Mouse (Mus musculus): ENCODE results near the gene Creg1. TPM values are rescaled to one million over a fixed set of nuclear protein-coding genes. Genes with fewer than 3 reads are reported as not detected.

Gene Creg1
- total RNA-seq, 1 experiment, result 15.7 TPM

- no peaks in the 10 kb centered on the region for H3K9me3 ChIP-seq (ENCODE audit: control insufficient read depth, insufficient read depth, low read depth, low read length)
- no peak overlapping the region for H3K4me3 ChIP-seq (ENCODE audit: insufficient read depth in 1 of 2, low read depth in 1 of 2, low read length in 2 of 2, poor library complexity in 1 of 2, severe bottlenecking in 1 of 2)
- 0 out of 2 replicates have a peak, but pooled peaks have one; percentile 12 for TF ChIP-seq MAFK (IDR thresholded peaks at IDR 0.05; ENCODE audit: insufficient read depth, low read depth, low read length)
- TF ChIP-seq ZNF384 (IDR thresholded peaks at IDR 0.05; ENCODE audit: low read depth, low read length), result no peak
- TF ChIP-seq CHD2 (IDR thresholded peaks at IDR 0.05; ENCODE audit: low read depth, low read length), result no peak
- TF ChIP-seq ZC3H11A (IDR thresholded peaks at IDR 0.05; ENCODE audit: borderline replicate concordance, low read depth, low read length), result peak; percentile 81; the same call in 1 of the 2 replicates
- no peak overlapping the region for H3K9ac ChIP-seq (ENCODE audit: insufficient read depth, low read depth, low read length, poor library complexity, severe bottlenecking)
- DNase-seq (ENCODE audit: low read depth, low spot score), result peak; percentile 85
- in situ Hi-C loops (cut with MboI; ENCODE audit: low sequenced_read_pairs in 2 of 2, unreplicated experiment in 2 of 2), result loop anchor here in 1 of 2 experiments (10.0 kb wide), 1 partner anchor 71 kb away; no protein-coding TSS in a partner anchor
- H3K4me1 ChIP-seq (ENCODE audit: control insufficient read depth in 2 of 2, insufficient read depth in 2 of 2, low read length in 2 of 2, poor library complexity in 1 of 2), result no peaks in the 10 kb centered on the region
- H3K36me3 ChIP-seq (ENCODE audit: control insufficient read depth, insufficient read depth, low read length, poor library complexity, severe bottlenecking), result no peaks in the 10 kb centered on the region
- H3K27ac ChIP-seq (ENCODE audit: insufficient read depth, low read depth, low read length, poor library complexity, severe bottlenecking), result no peak overlapping the region
Observed at GRCm38 (mm10) chr1:165735826-165736818, 27.4 kb upstream of the Creg1 start.

GRCm38 (mm10) chr1:165737451-165737850 lies 26.1 kb upstream of the Creg1 start:
- Histone ChIP-seq H3K9ac (ENCODE audit: insufficient read depth, low read depth, low read length, poor library complexity, severe bottlenecking) (no peak overlapping the region), H3K9me3 (ENCODE audit: control insufficient read depth, insufficient read depth, low read depth, low read length) (no peaks in the 10 kb centered on the region), H3K4me3 (ENCODE audit: insufficient read depth in 1 of 2, low read depth in 1 of 2, low read length in 2 of 2, poor library complexity in 1 of 2, severe bottlenecking in 1 of 2) (no peak overlapping the region), H3K36me3 (ENCODE audit: control insufficient read depth, insufficient read depth, low read length, poor library complexity, severe bottlenecking) (no peaks in the 10 kb centered on the region), H3K4me1 (ENCODE audit: control insufficient read depth in 2 of 2, insufficient read depth in 2 of 2, low read length in 2 of 2, poor library complexity in 1 of 2) (no peaks in the 10 kb centered on the region), H3K27ac (ENCODE audit: insufficient read depth, low read depth, low read length, poor library complexity, severe bottlenecking) (no peak overlapping the region)
- in situ Hi-C loops (cut with MboI; ENCODE audit: low sequenced_read_pairs in 2 of 2, unreplicated experiment in 2 of 2), result loop anchor here in 1 of 2 experiments (10.0 kb wide), 1 partner anchor 73 kb away; no protein-coding TSS in a partner anchor
- no peak for DNase-seq (ENCODE audit: low read depth, low spot score)
- no peak for TF ChIP-seq ZC3H11A (IDR thresholded peaks at IDR 0.05; ENCODE audit: borderline replicate concordance, low read depth, low read length)

- in situ Hi-C loops (cut with MboI; ENCODE audit: low sequenced_read_pairs in 2 of 2, unreplicated experiment in 2 of 2), result loop anchor here in 1 of 2 experiments (10.0 kb wide), 1 partner anchor 73 kb away; no protein-coding TSS in a partner anchor
- TF ChIP-seq ZNF384 (IDR thresholded peaks at IDR 0.05; ENCODE audit: low read depth, low read length) (no peak), MAFK (IDR thresholded peaks at IDR 0.05; ENCODE audit: insufficient read depth, low read depth, low read length) (no peak), CHD2 (IDR thresholded peaks at IDR 0.05; ENCODE audit: low read depth, low read length) (no peak), HCFC1 (IDR thresholded peaks at IDR 0.05; ENCODE audit: borderline replicate concordance, insufficient read depth, low read length) (no peak), ZC3H11A (IDR thresholded peaks at IDR 0.05; ENCODE audit: borderline replicate concordance, low read depth, low read length) (no peak)
- H3K9me3 ChIP-seq (ENCODE audit: control insufficient read depth, insufficient read depth, low read depth, low read length), result no peaks in the 10 kb centered on the region
- no peaks in the 10 kb centered on the region for H3K36me3 ChIP-seq (ENCODE audit: control insufficient read depth, insufficient read depth, low read length, poor library complexity, severe bottlenecking)
- H3K9ac ChIP-seq (ENCODE audit: insufficient read depth, low read depth, low read length, poor library complexity, severe bottlenecking), result no peak overlapping the region
- H3K4me1 ChIP-seq (ENCODE audit: control insufficient read depth in 2 of 2, insufficient read depth in 2 of 2, low read length in 2 of 2, poor library complexity in 1 of 2), result no peaks in the 10 kb centered on the region
- no peak for DNase-seq (ENCODE audit: low read depth, low spot score)
- no peak overlapping the region for H3K27ac ChIP-seq (ENCODE audit: insufficient read depth, low read depth, low read length, poor library complexity, severe bottlenecking)
- no peak overlapping the region for H3K4me3 ChIP-seq (ENCODE audit: insufficient read depth in 1 of 2, low read depth in 1 of 2, low read length in 2 of 2, poor library complexity in 1 of 2, severe bottlenecking in 1 of 2)
Observed at GRCm38 (mm10) chr1:165737867-165738266, 25.7 kb upstream of the Creg1 start.

- Histone ChIP-seq H3K4me1 (ENCODE audit: control insufficient read depth in 2 of 2, insufficient read depth in 2 of 2, low read length in 2 of 2, poor library complexity in 1 of 2) (no peaks in the 10 kb centered on the region), H3K4me3 (ENCODE audit: insufficient read depth in 1 of 2, low read depth in 1 of 2, low read length in 2 of 2, poor library complexity in 1 of 2, severe bottlenecking in 1 of 2) (no peak overlapping the region), H3K9me3 (ENCODE audit: control insufficient read depth, insufficient read depth, low read depth, low read length) (no peaks in the 10 kb centered on the region), H3K36me3 (ENCODE audit: control insufficient read depth, insufficient read depth, low read length, poor library complexity, severe bottlenecking) (no peaks in the 10 kb centered on the region), H3K9ac (ENCODE audit: insufficient read depth, low read depth, low read length, poor library complexity, severe bottlenecking) (no peak overlapping the region), H3K27ac (ENCODE audit: insufficient read depth, low read depth, low read length, poor library complexity, severe bottlenecking) (no peak overlapping the region)
- DNase-seq (ENCODE audit: low read depth, low spot score), result no peak
- in situ Hi-C loops (cut with MboI; ENCODE audit: low sequenced_read_pairs in 2 of 2, unreplicated experiment in 2 of 2), result loop anchor here in 1 of 2 experiments (10.0 kb wide), 1 partner anchor 74 kb away; no protein-coding TSS in a partner anchor
- TF ChIP-seq MAFK (IDR thresholded peaks at IDR 0.05; ENCODE audit: insufficient read depth, low read depth, low read length), result no peak
- no peak for TF ChIP-seq CHD2 (IDR thresholded peaks at IDR 0.05; ENCODE audit: low read depth, low read length)
- no peak for TF ChIP-seq ZNF384 (IDR thresholded peaks at IDR 0.05; ENCODE audit: low read depth, low read length)
- TF ChIP-seq HCFC1 (IDR thresholded peaks at IDR 0.05; ENCODE audit: borderline replicate concordance, insufficient read depth, low read length), result no peak
- TF ChIP-seq ZC3H11A (IDR thresholded peaks at IDR 0.05; ENCODE audit: borderline replicate concordance, low read depth, low read length), result no peak
Observed at GRCm38 (mm10) chr1:165738985-165739384, 24.6 kb upstream of the Creg1 start.

All from ES-E14 (cell line).